Mouse (Mus musculus) neural tube, embryonic 15.5 days (tissue): ENCODE measurements at regions not wholly inside any gene's neighbourhood (a gene's known extent, or its start where the extent isn't known, plus 50 kb on each side); places are given as distances from the start of the nearest gene placed in this dataset.

Experiments
- ATAC-seq: fragments of 200-750 bp; cut with Nextera tagmentation; 2 replicates; pipeline ENCODE4 v1.8.0; 2017; ENCODE audit warnings: mild to moderate bottlenecking, moderate TSS enrichment, moderate library complexity; ENCODE audit not compliant: low FRiP score
- H3K27ac ChIP-seq: fragments of 300-500 bp; sonication (generic); replicated peaks from 2 replicates; pipeline ENCODE4 v1.5.1; 2015; ENCODE audit warnings: mild to moderate bottlenecking, inconsistent platforms
- H3K27me3 ChIP-seq: fragments of 300-500 bp; sonication (generic); replicated peaks from 2 replicates; pipeline ENCODE4 v1.6.1; 2015; ENCODE audit warnings: inconsistent platforms
- H3K36me3 ChIP-seq: fragments of 300-500 bp; sonication (generic); 2 replicates; pipeline ENCODE4 v1.6.1; 2015; ENCODE audit warnings: inconsistent platforms
- H3K4me1 ChIP-seq: fragments of 300-500 bp; sonication (generic); 2 replicates; pipeline ENCODE4 v1.6.1; 2015; ENCODE audit warnings: inconsistent platforms
- H3K4me2 ChIP-seq: fragments of 300-500 bp; sonication (generic); 2 replicates; pipeline ENCODE4 v1.6.1; 2015; ENCODE audit warnings: inconsistent platforms, mild to moderate bottlenecking, moderate library complexity
- H3K4me3 ChIP-seq: fragments of 300-500 bp; sonication (generic); replicated peaks from 2 replicates; pipeline ENCODE4 v1.5.1; 2015; ENCODE audit warnings: mild to moderate bottlenecking, inconsistent platforms
- H3K9ac ChIP-seq: fragments of 300-500 bp; sonication (generic); replicated peaks from 2 replicates; pipeline ENCODE4 v1.6.1; 2015; ENCODE audit warnings: mild to moderate bottlenecking, inconsistent platforms
- H3K9me3 ChIP-seq: fragments of 300-500 bp; sonication (generic); replicated peaks from 2 replicates; pipeline ENCODE4 v1.6.1; 2016; ENCODE audit warnings: inconsistent platforms
- WGBS: fragments of 180-500 bp; shearing (Covaris S2); methylation state at CpG from one replicate; pipeline ENCODE4 v1.1.7; 2015; ENCODE audit warnings: mixed read lengths; 5-methylcytosine and 5-hydroxymethylcytosine counted together

DNA sequence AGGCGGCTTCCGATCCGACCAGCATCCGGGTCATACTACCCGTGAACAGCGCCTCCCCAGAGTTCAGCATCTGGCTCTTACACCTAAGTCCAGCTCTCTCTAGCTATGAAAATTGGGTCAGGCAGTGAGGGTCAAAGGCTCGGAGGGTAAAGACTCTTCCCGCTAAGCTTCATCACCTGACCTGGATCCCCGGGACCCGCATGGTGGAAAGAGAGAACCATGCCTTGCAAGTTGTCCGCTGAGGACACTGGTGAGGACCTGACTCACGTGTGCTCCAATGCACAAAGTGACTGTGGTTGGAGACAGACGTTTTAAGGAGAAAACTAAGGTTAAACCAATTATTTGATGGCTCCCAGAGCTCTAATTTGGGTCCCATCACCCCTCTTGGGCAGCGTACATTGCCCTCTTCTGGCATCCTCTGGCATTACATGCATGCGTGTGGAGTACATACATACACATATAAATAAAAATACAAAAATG, 74.6 kb upstream of the Sall4 start:
- Histone ChIP-seq H3K27ac (no peak overlapping the region), H3K4me2 (0 out of 2 replicates have a peak overlapping the region, but pooled peaks have one; percentile 2), H3K9me3 (no peaks in the 10 kb centered on the region), H3K36me3 (no peaks in the 10 kb centered on the region), H3K27me3 (peaks cover 25% of the 10 kb centered on the region), H3K4me3 (no peak overlapping the region), H3K4me1 (peaks cover 30% of the 10 kb centered on the region), H3K9ac (no peak overlapping the region)
- 15% methylated on average over 15 of the region's 15 CpGs for WGBS
- ATAC-seq: no peak

DNA sequence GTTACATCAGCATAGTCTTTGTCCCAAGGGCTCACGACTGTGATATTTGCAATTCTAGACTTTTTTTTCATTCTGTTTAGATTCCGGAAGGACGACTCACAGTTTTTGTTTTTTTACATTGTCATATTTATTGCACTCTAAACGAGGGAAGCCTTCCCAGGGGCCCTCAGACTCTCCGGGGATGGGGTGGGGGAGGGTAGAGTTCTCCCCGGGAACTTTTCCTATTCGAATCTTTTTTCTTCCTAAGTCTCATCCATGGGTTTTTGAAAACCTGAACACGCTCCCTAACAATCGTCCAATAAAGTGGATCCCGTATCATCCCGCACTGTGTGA, 73.9 kb upstream of the Sall4 start:
- Histone ChIP-seq H3K4me2 (0 out of 2 replicates have a peak overlapping the region, but pooled peaks have one; percentile 9), H3K9me3 (no peaks in the 10 kb centered on the region), H3K27ac (no peak overlapping the region), H3K4me1 (peaks cover 30% of the 10 kb centered on the region), H3K27me3 (peaks cover 27% of the 10 kb centered on the region), H3K9ac (no peak overlapping the region), H3K4me3 (no peak overlapping the region), H3K36me3 (no peaks in the 10 kb centered on the region)
- ATAC-seq: no peak
- WGBS: 3% methylated on average over 11 of the region's 11 CpGs

DNA sequence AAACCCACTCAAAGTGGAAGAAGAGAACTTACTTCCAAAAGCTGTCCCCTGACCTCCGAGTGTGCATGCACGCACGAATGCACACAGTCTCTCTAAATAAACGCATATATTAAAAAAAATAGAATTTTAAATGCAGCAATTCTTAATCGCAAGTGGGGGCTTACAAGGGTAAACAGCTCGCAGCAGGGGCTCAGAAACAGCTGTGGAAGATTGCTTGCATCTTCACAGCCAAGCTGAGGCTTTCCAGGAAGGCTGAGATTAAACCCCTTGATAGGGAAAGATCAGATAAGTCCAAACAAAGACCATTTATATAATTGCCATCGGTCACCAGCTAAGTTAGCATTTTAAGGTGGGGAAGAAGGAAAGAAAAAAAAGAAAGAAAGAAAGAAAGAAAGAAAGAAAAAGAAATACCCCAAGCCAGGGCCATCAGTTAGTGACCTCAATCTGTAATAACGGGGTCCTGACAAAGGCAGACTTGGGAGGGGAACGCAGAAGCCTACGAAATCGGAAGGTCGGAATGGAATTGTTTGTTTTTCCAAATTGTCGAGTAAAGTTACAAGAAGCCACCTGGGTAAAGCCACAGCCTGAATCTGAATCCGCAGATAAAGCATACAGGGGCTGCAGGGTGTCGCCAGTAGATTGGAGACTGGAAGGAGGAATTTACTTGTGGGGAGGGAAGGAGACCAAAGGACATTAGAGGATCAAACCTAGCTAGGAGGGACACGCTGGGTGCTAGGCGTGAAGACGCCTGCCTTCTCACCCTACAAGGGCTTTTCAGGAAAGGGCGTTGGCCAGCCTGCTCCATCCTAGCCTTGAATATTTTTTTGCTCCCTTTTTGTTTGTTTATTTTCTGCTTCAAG, 73.3 kb upstream of the Sall4 start:
- no peak overlapping the region for H3K4me3 ChIP-seq
- no peak overlapping the region for H3K27ac ChIP-seq
- H3K36me3 ChIP-seq: no peaks in the 10 kb centered on the region
- no peak for ATAC-seq
- 0 out of 2 replicates have a peak overlapping the region, but pooled peaks have one; percentile 9 for H3K4me2 ChIP-seq
- H3K9ac ChIP-seq: no peak overlapping the region
- H3K9me3 ChIP-seq: no peaks in the 10 kb centered on the region
- 16% methylated on average over 19 of the region's 19 CpGs for WGBS
- H3K4me1 ChIP-seq: peaks cover 30% of the 10 kb centered on the region
- peaks cover 27% of the 10 kb centered on the region for H3K27me3 ChIP-seq

DNA sequence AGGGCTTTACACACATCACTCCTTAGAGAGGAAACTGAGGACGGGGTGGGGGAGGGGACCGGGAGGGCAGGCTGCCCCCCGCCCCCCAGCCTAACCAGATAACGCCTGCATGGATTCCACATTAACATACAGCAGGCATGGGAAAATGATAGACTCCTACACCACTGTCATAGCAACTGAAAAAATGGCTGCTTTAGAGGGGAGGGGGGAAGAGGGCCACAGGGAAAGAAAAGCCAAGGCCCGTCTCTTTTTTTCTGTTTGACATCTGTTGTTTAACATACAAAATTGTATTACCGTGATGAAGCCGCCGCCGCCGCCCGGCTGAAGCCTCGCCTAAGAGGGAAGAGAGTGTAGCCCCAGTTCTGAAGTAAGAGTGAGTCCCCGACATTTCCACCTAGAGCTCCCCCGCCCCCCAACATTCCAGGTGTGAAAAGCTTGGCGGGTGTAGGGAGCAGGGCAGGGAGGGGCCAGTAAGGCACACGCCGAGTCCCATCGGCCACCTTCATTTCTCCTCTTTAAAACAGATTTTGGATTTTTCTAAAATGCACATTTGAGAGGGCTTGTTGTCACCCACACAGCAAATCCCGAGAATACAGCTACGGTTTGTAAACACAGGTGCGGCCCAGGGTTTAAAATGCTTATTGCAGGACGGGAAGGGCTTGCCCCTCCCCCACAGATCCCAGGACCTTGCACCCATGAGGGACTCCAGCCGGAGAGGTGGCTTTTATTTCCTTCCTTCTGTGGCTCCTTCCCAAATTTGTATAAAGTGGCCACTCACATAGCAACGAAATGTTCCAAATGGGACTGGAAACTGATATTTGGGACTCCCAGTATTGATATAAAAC, 72.3 kb upstream of the Sall4 start:
- H3K9ac ChIP-seq: no peak overlapping the region
- no peaks in the 10 kb centered on the region for H3K9me3 ChIP-seq
- peaks cover 30% of the 10 kb centered on the region for H3K4me1 ChIP-seq
- H3K4me3 ChIP-seq: 0 out of 2 replicates have a peak overlapping the region, but pooled peaks have one; percentile 2
- no peak; the same call in 1 of the 2 replicates for ATAC-seq
- H3K27me3 ChIP-seq: peaks cover 27% of the 10 kb centered on the region
- H3K4me2 ChIP-seq: peak overlapping the region; percentile 43
- no peaks in the 10 kb centered on the region for H3K36me3 ChIP-seq
- WGBS: 5% methylated on average over 24 of the region's 24 CpGs
- H3K27ac ChIP-seq: no peak overlapping the region

DNA sequence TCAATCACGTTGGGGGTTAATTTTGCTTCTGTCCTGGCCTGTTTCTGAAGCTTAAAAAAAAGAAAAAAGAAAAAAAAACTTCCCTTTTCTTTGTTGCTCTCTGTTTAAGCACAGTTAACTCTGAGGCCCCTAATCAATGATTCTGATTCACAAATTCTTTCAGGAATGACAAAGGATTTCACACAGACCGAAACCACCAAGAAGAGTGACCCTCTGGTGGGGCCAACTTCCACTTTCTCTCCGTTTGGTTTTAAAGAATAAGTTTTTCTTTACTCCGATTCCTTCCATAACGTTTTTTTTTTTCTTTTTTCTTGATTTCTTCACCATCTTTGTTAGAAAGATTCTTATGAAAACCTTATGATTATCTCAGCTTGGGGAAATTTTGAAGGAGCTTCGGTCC, 71.5 kb upstream of the Sall4 start:
- no peak for ATAC-seq
- H3K9ac ChIP-seq: no peak overlapping the region
- H3K27me3 ChIP-seq: peaks cover 27% of the 10 kb centered on the region
- no peak overlapping the region for H3K27ac ChIP-seq
- H3K4me2 ChIP-seq: no peak overlapping the region
- no peaks in the 10 kb centered on the region for H3K9me3 ChIP-seq
- H3K4me1 ChIP-seq: peaks cover 30% of the 10 kb centered on the region
- H3K36me3 ChIP-seq: no peaks in the 10 kb centered on the region
- WGBS: 19% methylated on average over 6 of the region's 6 CpGs
- H3K4me3 ChIP-seq: no peak overlapping the region

DNA sequence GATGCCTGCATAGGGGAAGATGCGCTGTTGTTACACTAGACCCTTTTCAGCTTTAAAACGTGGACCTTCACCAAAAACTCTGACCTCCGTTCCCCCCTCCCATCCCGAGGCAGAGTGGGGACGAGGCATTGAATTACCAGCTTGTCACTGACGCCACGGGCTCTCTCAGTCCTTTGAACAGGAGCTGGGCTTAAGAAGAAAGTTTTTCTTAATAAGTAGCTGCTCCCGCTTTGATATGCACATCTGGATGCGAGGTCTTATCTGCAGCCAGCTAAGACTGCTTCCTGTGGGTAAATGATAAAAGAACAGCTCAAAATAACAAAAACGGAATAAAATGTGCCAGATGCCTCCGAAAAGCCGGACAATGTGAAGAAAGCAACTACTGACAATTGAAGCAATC, 70.9 kb upstream of the Sall4 start:
- H3K4me2 ChIP-seq: no peak overlapping the region
- no peak overlapping the region for H3K4me3 ChIP-seq

DNA sequence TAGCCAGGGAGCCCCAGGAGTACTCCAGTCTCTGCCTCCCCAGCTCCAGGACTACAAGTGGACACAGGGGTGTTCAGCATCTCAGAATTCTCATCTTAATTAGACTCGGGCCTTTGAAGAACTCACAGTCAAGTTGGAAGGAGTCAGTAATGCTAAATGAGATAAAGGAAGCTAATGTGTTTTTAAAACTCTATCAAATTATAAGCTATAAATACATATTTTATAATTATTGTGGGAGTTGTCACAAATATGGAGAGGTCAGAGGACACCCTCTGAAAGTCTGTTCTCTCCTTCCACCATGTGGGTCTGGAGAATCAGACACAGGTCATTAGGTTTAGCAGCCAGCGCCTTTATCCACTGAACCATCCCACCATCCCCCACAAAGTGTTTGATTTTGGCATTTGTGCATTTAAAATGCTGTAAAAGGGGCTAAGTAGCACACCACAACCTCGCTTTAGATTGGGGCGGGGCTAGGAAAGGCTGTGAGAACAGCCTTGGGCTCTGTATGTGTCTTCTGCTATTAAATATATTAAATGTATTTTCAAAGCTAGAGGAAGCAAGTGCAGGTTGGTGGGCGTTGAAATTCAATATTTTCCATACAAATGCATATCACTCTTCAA, 70.3 kb upstream of the Sall4 start:
- Histone ChIP-seq H3K4me1 (peaks cover 30% of the 10 kb centered on the region), H3K9ac (no peak overlapping the region), H3K36me3 (no peaks in the 10 kb centered on the region), H3K4me3 (no peak overlapping the region), H3K4me2 (no peak overlapping the region), H3K27me3 (peaks cover 27% of the 10 kb centered on the region), H3K27ac (no peak overlapping the region), H3K9me3 (no peaks in the 10 kb centered on the region)
- WGBS: 34% methylated on average over 5 of the region's 5 CpGs
- no peak for ATAC-seq

More for the DNA sequence above, 70.9 kb upstream of the Sall4 start:
- no peaks in the 10 kb centered on the region for H3K36me3 ChIP-seq
- 9% methylated on average over 12 of the region's 12 CpGs for WGBS
- peaks cover 27% of the 10 kb centered on the region for H3K27me3 ChIP-seq
- peaks cover 30% of the 10 kb centered on the region for H3K4me1 ChIP-seq
- no peak overlapping the region for H3K9ac ChIP-seq
- H3K27ac ChIP-seq: no peak overlapping the region
- H3K9me3 ChIP-seq: no peaks in the 10 kb centered on the region
- ATAC-seq: no peak

DNA sequence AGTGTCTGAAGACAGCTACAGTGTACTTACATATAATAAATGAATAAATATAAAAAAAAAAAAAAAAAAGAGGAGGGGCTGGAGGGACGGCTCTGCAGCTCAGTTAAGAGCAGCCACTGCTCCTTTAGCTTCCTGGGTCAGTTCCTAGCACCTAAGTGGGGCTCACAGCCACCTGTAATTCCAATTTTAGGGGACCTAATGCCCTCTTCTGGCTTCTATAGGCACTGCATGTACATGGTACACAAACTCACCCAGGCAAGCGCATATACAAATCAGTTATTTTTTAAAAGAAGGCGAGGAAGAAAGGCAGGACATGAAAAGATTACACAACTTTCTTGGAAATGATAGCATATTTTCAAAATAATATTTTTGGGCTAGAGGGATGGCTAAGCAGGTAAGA, 67.0 kb upstream of the Sall4 start:
- peaks cover 9% of the 10 kb centered on the region for H3K4me1 ChIP-seq
- no peaks in the 10 kb centered on the region for H3K9me3 ChIP-seq
- ATAC-seq: no peak
- no peak overlapping the region for H3K4me2 ChIP-seq
- no peaks in the 10 kb centered on the region for H3K36me3 ChIP-seq
- 93% methylated on average over 3 of the region's 3 CpGs for WGBS
- no peak overlapping the region for H3K9ac ChIP-seq
- peaks cover 11% of the 10 kb centered on the region; the same call in 1 of the 2 replicates for H3K27me3 ChIP-seq
- H3K27ac ChIP-seq: no peak overlapping the region
- H3K4me3 ChIP-seq: no peak overlapping the region

DNA sequence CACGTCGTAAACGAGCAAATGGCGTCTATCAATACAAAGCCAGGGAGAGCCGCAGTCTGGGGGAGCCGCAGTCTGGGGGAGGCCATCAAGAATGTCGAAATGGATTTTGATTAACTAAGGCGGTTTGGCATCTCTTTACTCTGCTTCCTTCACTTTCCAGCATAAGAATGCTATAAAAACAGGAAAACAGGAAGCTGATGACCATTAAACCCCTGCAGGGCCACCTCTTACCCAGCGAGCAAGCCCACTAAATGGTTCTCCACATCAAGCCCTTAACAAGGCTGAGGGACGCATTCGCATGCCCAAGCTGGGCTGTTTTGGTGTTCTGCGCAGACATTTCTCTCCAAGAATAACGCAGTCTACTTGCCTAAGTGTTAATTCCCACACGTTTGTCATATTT, 64.0 kb upstream of the Sall4 start:
- Histone ChIP-seq H3K9ac (no peak overlapping the region), H3K4me2 (peak overlapping the region; percentile 20; the same call in 1 of the 2 replicates), H3K27me3 (no peaks in the 10 kb centered on the region; the same call in 1 of the 2 replicates), H3K27ac (no peak overlapping the region), H3K4me1 (no peaks in the 10 kb centered on the region), H3K4me3 (no peak overlapping the region), H3K9me3 (no peaks in the 10 kb centered on the region), H3K36me3 (no peaks in the 10 kb centered on the region)
- 9% methylated on average over 14 of the region's 14 CpGs for WGBS
- ATAC-seq: no peak

DNA sequence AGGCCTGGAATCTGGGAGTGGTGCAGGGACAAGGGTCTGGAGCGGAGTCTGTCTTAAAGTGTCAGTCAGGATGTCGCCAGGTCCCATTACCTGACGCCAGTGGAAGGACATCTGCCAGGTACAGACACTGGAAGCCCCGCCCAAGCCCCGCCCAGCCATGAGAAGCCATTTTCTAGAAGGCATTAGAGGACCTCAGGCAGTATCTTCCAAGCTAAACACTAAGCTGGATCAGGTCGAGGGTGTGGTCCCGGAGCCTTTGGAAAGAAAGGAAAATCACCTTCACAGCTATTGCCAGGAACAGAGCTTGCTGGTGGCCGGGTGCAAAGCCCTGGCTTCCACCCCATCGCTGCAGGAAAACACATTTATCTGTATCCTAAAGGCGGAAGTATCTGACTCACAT, 52.9 kb upstream of the Sall4 start:
- Histone ChIP-seq H3K9ac (no peak overlapping the region), H3K4me1 (no peaks in the 10 kb centered on the region), H3K9me3 (no peaks in the 10 kb centered on the region), H3K27ac (no peak overlapping the region), H3K4me3 (no peak overlapping the region), H3K36me3 (no peaks in the 10 kb centered on the region), H3K27me3 (no peaks in the 10 kb centered on the region), H3K4me2 (no peak overlapping the region)
- 71% methylated on average over 10 of the region's 10 CpGs for WGBS
- ATAC-seq: no peak
